Mouse (Mus musculus) ovary, adult 2 months (tissue): ENCODE results near the gene Grm2. TPM values are rescaled to one million over a fixed set of nuclear protein-coding genes. Genes with fewer than 3 reads are reported as not detected.

Source experiments
- polyA plus RNA-seq: library from polyadenylated mRNA; depleted of rRNA; stranded (reverse); fragments of >200 nt; gene quantifications from 2 replicates; pipeline ENCODE4 v1.2.3, GENCODE M21; 2012; rRNA removed

Gene Grm2
- 6.0 and 10.2 TPM in 2 replicates for polyA plus RNA-seq

GRCm38 (mm10) chr9:106655884-106656720, at the start of gene Grm2:
TSS of gene Grm2 (minus strand) at chr9:106656082.

GRCm38 (mm10) chr9:106685249-106686101, 29.6 kb upstream of the Grm2 start, which contains the start of gene Tex264:
TSS of gene Tex264 (minus strand) at chr9:106685927.

GRCm38 (mm10) chr9:106626282-106626681, 29.6 kb downstream of the Grm2 start, which contains the start of gene Iqcf6:
TSS of gene Iqcf6 (plus strand) at chr9:106626582.

Other genes starting within 250 kb of the Grm2 start
- gene Rpl29, start 226.6 kb downstream of the Grm2 start, polyA plus RNA-seq, result 538 and 675 TPM in 2 replicates
- 12.2 and 14.4 TPM in 2 replicates for gene Acy1, start 217.8 kb downstream of the Grm2 start, polyA plus RNA-seq
- gene Abhd14b, start 208.6 kb downstream of the Grm2 start, polyA plus RNA-seq, result 82.2 and 85.2 TPM in 2 replicates
- gene Abhd14a, start 208.4 kb downstream of the Grm2 start, polyA plus RNA-seq, result 51.4 and 72.2 TPM in 2 replicates
- gene Pcbp4, start 202.8 kb downstream of the Grm2 start, polyA plus RNA-seq, result 111 and 115 TPM in 2 replicates
- gene Gpr62, start 190.1 kb downstream of the Grm2 start, polyA plus RNA-seq, result 0.51 and 1.4 TPM in 2 replicates
- 53.8 and 62.4 TPM in 2 replicates for gene Rrp9, start 180.1 kb downstream of the Grm2 start, polyA plus RNA-seq
- 47.6 and 53.3 TPM in 2 replicates for gene Parp3, start 179.1 kb downstream of the Grm2 start, polyA plus RNA-seq
- 0.41 TPM in 1 of 2 replicates, not detected in the other for gene Iqcf1, start 156.1 kb downstream of the Grm2 start, polyA plus RNA-seq
- not detected in 2 replicates for gene Iqcf5, start 141.5 kb downstream of the Grm2 start, polyA plus RNA-seq
- not detected in 2 replicates for gene Iqcf3, start 94.5 kb downstream of the Grm2 start, polyA plus RNA-seq
- gene Iqcf4, start 85.1 kb downstream of the Grm2 start, polyA plus RNA-seq, result not detected in 2 replicates
- gene Iqcf6, start 29.5 kb downstream of the Grm2 start, polyA plus RNA-seq, result not detected in 2 replicates
- gene Tex264, start 29.8 kb upstream of the Grm2 start, polyA plus RNA-seq, result 138 and 143 TPM in 2 replicates
- gene Rad54l2, start 133.1 kb upstream of the Grm2 start, polyA plus RNA-seq, result 37.2 and 50.0 TPM in 2 replicates
- 13.0 and 15.6 TPM in 2 replicates for gene Dcaf1, start 165.8 kb upstream of the Grm2 start, polyA plus RNA-seq
- gene Rbm15b, start 231.3 kb upstream of the Grm2 start, polyA plus RNA-seq, result 28.0 and 37.9 TPM in 2 replicates
- gene Manf, start 235.9 kb upstream of the Grm2 start, polyA plus RNA-seq, result 13.9 and 29.5 TPM in 2 replicates